Mouse (Mus musculus): Measurements from ENCODE around the gene Supt4a.

GRCm38 (mm10) chr11:87790088-87790487 lies 52.7 kb downstream of the Supt4a start:
- TF ChIP-seq CTCF (conservative IDR thresholded peaks at IDR 0.05 in 1 of 2, IDR thresholded peaks at IDR 0.05 in 1 of 2; ENCODE audit: low read depth in 2 of 2, low read length in 2 of 2) (no peak), MXI1 (IDR thresholded peaks at IDR 0.05; ENCODE audit: low read depth, low read length) (no peak), POLR2A (IDR thresholded peaks at IDR 0.05; ENCODE audit: low read depth, low read length) (no peak), GABPA (IDR thresholded peaks at IDR 0.05; ENCODE audit: insufficient replicate concordance, low read depth, low read length) (no peak), NELFE (IDR thresholded peaks at IDR 0.05; ENCODE audit: low read depth, low read length) (no peak)
